Mouse (Mus musculus): ENCODE measurements around the gene Ankrd52. TPM values are rescaled to one million over a fixed set of nuclear protein-coding genes. Genes with fewer than 3 reads are reported as not detected.

Ankrd52 gene
- polyA plus RNA-seq, 1 experiment from 2014 or later: 13.2 TPM

DNA sequence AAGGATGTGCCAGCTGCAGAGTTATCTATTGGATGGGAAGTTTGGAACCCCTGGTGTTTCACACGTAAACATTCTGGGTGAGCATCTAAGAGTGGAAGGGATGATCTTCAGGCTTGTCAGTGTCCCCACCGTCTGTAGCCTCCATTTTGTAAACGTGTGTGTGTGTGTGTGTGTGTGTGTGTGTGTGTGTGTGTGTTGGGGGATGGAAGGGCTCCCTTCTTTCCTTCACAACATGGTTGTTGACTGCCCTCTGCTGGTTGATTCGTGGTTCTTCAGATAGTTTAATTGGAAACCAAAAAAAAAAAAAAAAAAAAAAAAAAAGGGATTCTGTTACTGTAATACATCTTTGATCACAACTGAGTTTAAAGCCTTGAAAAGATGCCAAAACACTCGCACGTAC is 78.4 kb downstream of the Ankrd52 start:
- no peaks in the 10 kb centered on the region for H3K9me3 ChIP-seq (ENCODE audit: control insufficient read depth, low read length)
- no peaks in the 10 kb centered on the region; the same call in 1 of the 2 replicates for H3K4me1 ChIP-seq (replicated peaks; ENCODE audit: control insufficient read depth, insufficient read depth, low read length)
- H3K4me3 ChIP-seq (replicated peaks; ENCODE audit: low read length): no peak overlapping the region
- H3K9ac ChIP-seq (replicated peaks; ENCODE audit: low read depth, low read length): no peak overlapping the region
- H3K27me3 ChIP-seq (replicated peaks; ENCODE audit: control insufficient read depth, insufficient read depth, low read length): no peaks in the 10 kb centered on the region
- H3K36me3 ChIP-seq (ENCODE audit: control insufficient read depth, insufficient read depth): no peaks in the 10 kb centered on the region
- ATAC-seq: peak; percentile 16; the same call in 1 of the 2 replicates
- 4% methylated on average over 6 of the region's 6 CpGs for WGBS
- no peak overlapping the region for H3K27ac ChIP-seq (ENCODE audit: low read length)
- H3K4me2 ChIP-seq (ENCODE audit: low read length): peak overlapping the region; percentile 20; the same call in 1 of the 2 replicates

DNA sequence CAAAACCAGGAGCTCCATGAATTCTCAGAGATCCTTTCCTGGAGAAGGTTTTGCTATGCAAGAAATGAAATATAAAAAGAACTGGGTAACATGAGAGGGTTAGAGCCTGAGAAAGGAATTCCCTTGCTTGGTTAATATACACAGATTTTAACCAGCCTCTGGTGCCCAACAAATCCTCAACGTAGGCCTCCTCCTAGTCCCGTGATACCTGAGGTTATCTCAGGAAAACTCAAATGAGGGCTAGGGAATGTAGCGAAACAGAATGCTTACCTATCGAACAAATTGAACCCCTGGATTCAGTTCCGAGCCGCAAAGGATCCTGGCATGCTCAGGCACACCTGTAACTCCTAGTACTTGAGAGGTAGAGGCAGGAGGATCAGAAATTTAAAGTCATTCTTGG is 80.8 kb downstream of the Ankrd52 start:
- Histone ChIP-seq H3K4me2 (ENCODE audit: low read length) (no peak overlapping the region), H3K27ac (ENCODE audit: low read length) (no peak overlapping the region), H3K9me3 (ENCODE audit: control insufficient read depth, low read length) (no peaks in the 10 kb centered on the region), H3K9ac (replicated peaks; ENCODE audit: low read depth, low read length) (no peak overlapping the region), H3K36me3 (ENCODE audit: control insufficient read depth, insufficient read depth) (peaks cover 3% of the 10 kb centered on the region), H3K4me3 (replicated peaks; ENCODE audit: low read length) (no peak overlapping the region), H3K27me3 (replicated peaks; ENCODE audit: control insufficient read depth, insufficient read depth, low read length) (no peaks in the 10 kb centered on the region), H3K4me1 (replicated peaks; ENCODE audit: control insufficient read depth, insufficient read depth, low read length) (peaks cover 10% of the 10 kb centered on the region)
- no peak for ATAC-seq
- WGBS: 87% methylated on average over 6 of the region's 6 CpGs

Small RNA genes within 50 kb of the gene (microRNA-seq; reads per million reads assigned to microRNA genes)
- not detected for gene Gm25361
- gene Gm26308: not detected
- gene Mir6914: not detected
- 0.83 reads per million for gene Mir6915
- gene Mir8105: not detected

Other genes with a start within 250 kb of the Ankrd52 start
- gene Rbms2, start 196.8 kb upstream of the Ankrd52 start, polyA plus RNA-seq (2015; fragmentation: Nextera tagmentation; extraction: Ambion mirVana): 8.5 and 9.5 TPM in 2 replicates
- gene Gls2, start 182.7 kb upstream of the Ankrd52 start, polyA plus RNA-seq (2015; fragmentation: Nextera tagmentation; extraction: Ambion mirVana): 0.68 and 1.1 TPM in 2 replicates
- 16.6 and 18.0 TPM in 2 replicates for gene Spryd4, start 165.3 kb upstream of the Ankrd52 start, polyA plus RNA-seq (2015; fragmentation: Nextera tagmentation; extraction: Ambion mirVana)
- not detected in 2 replicates for gene Mip, start 151.3 kb upstream of the Ankrd52 start, polyA plus RNA-seq (2015; fragmentation: Nextera tagmentation; extraction: Ambion mirVana)
- gene Timeless, start 145.1 kb upstream of the Ankrd52 start, polyA plus RNA-seq (2015; fragmentation: Nextera tagmentation; extraction: Ambion mirVana): 29.4 and 32.2 TPM in 2 replicates
- gene Apon, start 123.0 kb upstream of the Ankrd52 start, polyA plus RNA-seq (2015; fragmentation: Nextera tagmentation; extraction: Ambion mirVana): not detected in 2 replicates
- gene Apof, start 108.4 kb upstream of the Ankrd52 start, polyA plus RNA-seq (2015; fragmentation: Nextera tagmentation; extraction: Ambion mirVana): not detected in 2 replicates
- gene Stat2, start 106.6 kb upstream of the Ankrd52 start, polyA plus RNA-seq (2015; fragmentation: Nextera tagmentation; extraction: Ambion mirVana): 18.7 and 23.3 TPM in 2 replicates
- 0.39 TPM in 1 of 2 replicates, not detected in the other for gene Il23a, start 78.4 kb upstream of the Ankrd52 start, polyA plus RNA-seq (2015; fragmentation: Nextera tagmentation; extraction: Ambion mirVana)
- gene Pan2, start 73.8 kb upstream of the Ankrd52 start, polyA plus RNA-seq (2015; fragmentation: Nextera tagmentation; extraction: Ambion mirVana): 27.8 and 28.5 TPM in 2 replicates
- gene Cnpy2, start 54.7 kb upstream of the Ankrd52 start, polyA plus RNA-seq (2015; fragmentation: Nextera tagmentation; extraction: Ambion mirVana): 190 and 195 TPM in 2 replicates
- 247 and 259 TPM in 2 replicates for gene Cs, start 39.4 kb upstream of the Ankrd52 start, polyA plus RNA-seq (2015; fragmentation: Nextera tagmentation; extraction: Ambion mirVana)
- 32.2 and 32.7 TPM in 2 replicates for gene Coq10a, start 8.1 kb upstream of the Ankrd52 start, polyA plus RNA-seq (2015; fragmentation: Nextera tagmentation; extraction: Ambion mirVana)
- gene Slc39a5, start 24.1 kb downstream of the Ankrd52 start, polyA plus RNA-seq (2015; fragmentation: Nextera tagmentation; extraction: Ambion mirVana): 0.10 and 0.25 TPM in 2 replicates
- 139 and 147 TPM in 2 replicates for gene Nabp2, start 34.4 kb downstream of the Ankrd52 start, polyA plus RNA-seq (2015; fragmentation: Nextera tagmentation; extraction: Ambion mirVana)
- gene Rnf41, start 34.5 kb downstream of the Ankrd52 start, polyA plus RNA-seq (2015; fragmentation: Nextera tagmentation; extraction: Ambion mirVana): 121 and 122 TPM in 2 replicates
- 215 and 217 TPM in 2 replicates for gene Smarcc2, start 82.1 kb downstream of the Ankrd52 start, polyA plus RNA-seq (2015; fragmentation: Nextera tagmentation; extraction: Ambion mirVana)
- gene Myl6, start 117.0 kb downstream of the Ankrd52 start, polyA plus RNA-seq (2015; fragmentation: Nextera tagmentation; extraction: Ambion mirVana): 599 and 678 TPM in 2 replicates
- gene Myl6b, start 121.6 kb downstream of the Ankrd52 start, polyA plus RNA-seq (2015; fragmentation: Nextera tagmentation; extraction: Ambion mirVana): 5.4 and 5.9 TPM in 2 replicates
- 9.0 and 9.6 TPM in 2 replicates for gene Esyt1, start 148.8 kb downstream of the Ankrd52 start, polyA plus RNA-seq (2015; fragmentation: Nextera tagmentation; extraction: Ambion mirVana)
- gene Zc3h10, start 170.7 kb downstream of the Ankrd52 start, polyA plus RNA-seq (2015; fragmentation: Nextera tagmentation; extraction: Ambion mirVana): 20.9 and 21.7 TPM in 2 replicates
- 2,032 and 2,064 TPM in 2 replicates for gene Rpl41, start 172.2 kb downstream of the Ankrd52 start, polyA plus RNA-seq (2015; fragmentation: Nextera tagmentation; extraction: Ambion mirVana)
- gene Pa2g4, start 188.9 kb downstream of the Ankrd52 start, polyA plus RNA-seq (2015; fragmentation: Nextera tagmentation; extraction: Ambion mirVana): 149 and 152 TPM in 2 replicates
- 0.46 and 0.62 TPM in 2 replicates for gene Erbb3, start 212.5 kb downstream of the Ankrd52 start, polyA plus RNA-seq (2015; fragmentation: Nextera tagmentation; extraction: Ambion mirVana)
- gene Rps26, start 249.6 kb downstream of the Ankrd52 start, polyA plus RNA-seq (2015; fragmentation: Nextera tagmentation; extraction: Ambion mirVana): 358 and 398 TPM in 2 replicates